In genomic region chr16:30066184-30066851, GRCm38 (mm10) we compare ENCODE assay signal across 8 mouse cellular contexts. TPM values are rescaled to one million over a fixed set of nuclear protein-coding genes. Genes with fewer than 3 reads are reported as not detected.
DNase-seq lines count a peak whose midpoint lies in the region; ATAC-seq and TF ChIP-seq lines count a peak whose summit lies in the region.

No protein-coding gene starts in this region.

- no peaks in the 10 kb centered on the region for H3K9me3 ChIP-seq in forebrain, embryonic 15.5 days
- no peaks in the 10 kb centered on the region for H3K9me3 ChIP-seq in heart, postnatal 0 days (replicated peaks; ENCODE audit: control insufficient read depth, low read length)

- peak overlapping the region; percentile 94 for H3K4me3 ChIP-seq in brown adipose tissue, adult 24 weeks (ENCODE audit: insufficient read depth, low read depth, low read length)
- peak overlapping the region; percentile 66 for H3K4me3 ChIP-seq in forebrain, embryonic 15.5 days
- peak overlapping the region; percentile 84 for H3K4me3 ChIP-seq in heart, postnatal 0 days (ENCODE audit: low read depth, low read length)

- H3K27me3 ChIP-seq in forebrain, embryonic 15.5 days: peaks cover 23% of the 10 kb centered on the region
- 0 out of 2 replicates have a peak, but pooled peaks cover 2% of the 10 kb centered on the region for H3K27me3 ChIP-seq in heart, postnatal 0 days (ENCODE audit: control insufficient read depth, insufficient read depth, low read length)

- no peak for TF ChIP-seq CTCF in heart, postnatal 0 days (IDR thresholded peaks at IDR 0.05; ENCODE audit: low read depth)

- peak overlapping the region; percentile 98 for H3K27ac ChIP-seq in brown adipose tissue, adult 24 weeks (replicated peaks; ENCODE audit: low read depth, low read length)
- H3K27ac ChIP-seq in forebrain, embryonic 15.5 days (replicated peaks): peak overlapping the region; percentile 67
- H3K27ac ChIP-seq in heart, postnatal 0 days (ENCODE audit: low read depth): peak overlapping the region; percentile 96

- DNase-seq in MN1 (ENCODE audit: low spot score): peak; percentile 18
- peak; percentile 54 for DNase-seq in heart, postnatal 0 days (ENCODE audit: low spot score)
- DNase-seq in kidney, postnatal 25 days: peak; percentile 75 to 82
- DNase-seq in lung, postnatal 10 days: peak; percentile 80
- DNase-seq in right cerebral cortex, adult 18-20 months: peak; percentile 61

- peak overlapping the region; percentile 90 for H3K4me2 ChIP-seq in forebrain, embryonic 15.5 days (replicated peaks)
- H3K4me2 ChIP-seq in heart, postnatal 0 days (ENCODE audit: low read depth, low read length): peak overlapping the region; percentile 96

- H3K9ac ChIP-seq in forebrain, embryonic 15.5 days (replicated peaks): peak overlapping the region; percentile 54
- H3K9ac ChIP-seq in heart, postnatal 0 days (replicated peaks; ENCODE audit: low read depth, low read length): peak overlapping the region; percentile 85

- under 1% methylated on average over 38 of the region's 38 CpGs for WGBS in forebrain, embryonic 15.5 days
- 0% methylated on average over 38 of the region's 38 CpGs for WGBS in heart, postnatal 0 days

- ATAC-seq in forebrain, embryonic 15.5 days (replicated peaks): 0 out of 2 replicates have a peak, but pooled peaks have one; percentile 1
- ATAC-seq in heart, postnatal 0 days (ENCODE audit: insufficient read depth, low read depth): no peak
- no peak for ATAC-seq in inflammation-experienced regulatory T-cells, adult 6 months

- H3K36me3 ChIP-seq in forebrain, embryonic 15.5 days: no peaks in the 10 kb centered on the region
- no peaks in the 10 kb centered on the region for H3K36me3 ChIP-seq in heart, postnatal 0 days (replicated peaks; ENCODE audit: control insufficient read depth, insufficient read depth, low read length)

- no peaks in the 10 kb centered on the region for H3K4me1 ChIP-seq in brown adipose tissue, adult 24 weeks (ENCODE audit: control insufficient read depth, insufficient read depth, insufficient read length, low read length)
- peaks cover 64% of the 10 kb centered on the region for H3K4me1 ChIP-seq in forebrain, embryonic 15.5 days
- peaks cover 27% of the 10 kb centered on the region for H3K4me1 ChIP-seq in heart, postnatal 0 days (ENCODE audit: control insufficient read depth, insufficient read depth)

- TF ChIP-seq EP300 in heart, postnatal 0 days (IDR thresholded peaks at IDR 0.05; ENCODE audit: low read depth): 0 out of 2 replicates have a peak, but pooled peaks have one; percentile 3

RNA-seq across cellular contexts. Expression of gene Hes1, which starts 2.1 kb away (rescaled TPM):
- 14.0 and 14.4 TPM in 2 replicates for polyA plus RNA-seq in brown adipose tissue, adult 24 weeks (2012; ENCODE audit: insufficient read depth, insufficient read length, missing spikeins)
- polyA plus RNA-seq in forebrain, embryonic 15.5 days (2015; fragmentation: Nextera tagmentation; extraction: Ambion mirVana): 16.4 and 18.8 TPM in 2 replicates
- total RNA-seq in heart, postnatal 0 days (2014; rRNA removed; ENCODE audit: low replicate concordance): 19.3 and 20.9 TPM in 2 replicates
- 24.9 and 27.2 TPM in 2 replicates for polyA plus RNA-seq in heart, postnatal 0 days (2015; fragmentation: Nextera tagmentation; extraction: Ambion mirVana)
- under 1 TPM in 1 of 3 experiments, not detected in 2; 0.40 TPM for polyA plus RNA-seq in inflammation-experienced regulatory T-cells, adult 6 months (2017; shearing (Covaris generic))

Comparison
In these comparisons a context has a peak if more than half of its experiments do, and no peak if none do; other contexts are left out.
1. DNase-seq: peak in every context shown above with its lines; median percentile 80 in lung, postnatal 10 days; 78 in kidney, postnatal 25 days; 61 in right cerebral cortex, adult 18-20 months; 54 in heart, postnatal 0 days; 18 in MN1.
2. RNA of gene Hes1, which starts 2.1 kb away (polyA plus RNA-seq): 24.9 to 27.2 TPM in heart, postnatal 0 days, 16.4 to 18.8 TPM in forebrain, embryonic 15.5 days and 14.0 to 14.4 TPM in brown adipose tissue, adult 24 weeks; 0.40 TPM in inflammation-experienced regulatory T-cells, adult 6 months; every median in the first group is over 10 times any median in the second.
3. Peak in every context shown above with its lines, with median percentiles within 50 percentile points of each other: H3K27ac ChIP-seq and H3K4me3 ChIP-seq.